Mouse (Mus musculus) CD8-positive naive resting alpha-beta T cell, adult 2 months (primary cell): ENCODE measurements around the gene Fignl2.
A peak's percentile ranks its signal among the peaks of the same experiment; 100 is the strongest.

Experiments used
- DNase-seq, 2 experiments: peaks; one replicate each; pipeline ENCODE4 v3.0.0; 2022; ENCODE audit warnings: low read depth in 2 of 2, low spot score in 2 of 2

Fignl2 gene

GRCm38 (mm10) chr15:101068671-101069070 is 9.7 kb downstream of the Fignl2 start:
- DNase-seq, result no peak

GRCm38 (mm10) chr15:101068029-101068428 is 10.3 kb downstream of the Fignl2 start:
- DNase-seq, result no peak

GRCm38 (mm10) chr15:101066920-101067696 is 11.3 kb downstream of the Fignl2 start:
- no peak for DNase-seq

GRCm38 (mm10) chr15:101066364-101066847 is 12.0 kb downstream of the Fignl2 start:
- DNase-seq, result no peak

- no peak for DNase-seq
Measured at GRCm38 (mm10) chr15:101065069-101065468, 13.3 kb downstream of the Fignl2 start.

GRCm38 (mm10) chr15:101060280-101060852 is 18.0 kb downstream of the Fignl2 start:
- no peak for DNase-seq

GRCm38 (mm10) chr15:101059570-101060279 is 18.6 kb downstream of the Fignl2 start:
- no peak for DNase-seq

- no peak for DNase-seq
Measured at GRCm38 (mm10) chr15:101056225-101056624, 22.1 kb downstream of the Fignl2 start.

- DNase-seq, result no peak
Measured at GRCm38 (mm10) chr15:101054541-101054940, 23.8 kb downstream of the Fignl2 start.

- no peak for DNase-seq
Measured at GRCm38 (mm10) chr15:101053832-101054459, 24.4 kb downstream of the Fignl2 start.

- DNase-seq, result no peak
Measured at GRCm38 (mm10) chr15:101052560-101053501, 25.5 kb downstream of the Fignl2 start.

GRCm38 (mm10) chr15:101051869-101052268 is 26.5 kb downstream of the Fignl2 start:
- DNase-seq, result no peak

- DNase-seq, result no peak
Measured at GRCm38 (mm10) chr15:101048338-101048896, 29.9 kb downstream of the Fignl2 start.

- no peak for DNase-seq
Measured at GRCm38 (mm10) chr15:101047194-101047555, 31.2 kb downstream of the Fignl2 start, which contains the start of gene Gm47841. Gene Gm47841 (minus strand): TSS chr15:101047397.

- no peak for DNase-seq
Measured at GRCm38 (mm10) chr15:101046527-101047193, 31.7 kb downstream of the Fignl2 start.

GRCm38 (mm10) chr15:101046039-101046526 is 32.3 kb downstream of the Fignl2 start:
- DNase-seq, result no peak

GRCm38 (mm10) chr15:101044531-101044930 is 33.8 kb downstream of the Fignl2 start:
- no peak for DNase-seq

GRCm38 (mm10) chr15:101042613-101043012 is 35.8 kb downstream of the Fignl2 start:
- peak; percentile 19 to 28 for DNase-seq

GRCm38 (mm10) chr15:101041966-101042365 is 36.4 kb downstream of the Fignl2 start:
- no peak for DNase-seq
